Mouse (Mus musculus): ENCODE measurements around the gene Psd.

The Psd gene

GRCm38 (mm10) chr19:46305432-46306267, 21.3 kb downstream of the Psd start:
- peak; percentile 75 for DNase-seq (ENCODE audit: low spot score)

GRCm38 (mm10) chr19:46304908-46305333, 22.0 kb downstream of the Psd start:
- peak; percentile 47 for DNase-seq (ENCODE audit: low spot score)

GRCm38 (mm10) chr19:46304216-46304841, 22.6 kb downstream of the Psd start, which contains the start of gene Nfkb2:
TSS of gene Nfkb2 (plus strand) at chr19:46304320.
- peak; percentile 89 for DNase-seq (ENCODE audit: low spot score)

- DNase-seq (ENCODE audit: low spot score), result no peak
These were observed 23.4 kb downstream of the Psd start for GRCm38 (mm10) chr19:46303251-46304215.

GRCm38 (mm10) chr19:46302551-46302950, 24.4 kb downstream of the Psd start:
- no peak for DNase-seq (ENCODE audit: low spot score)

GRCm38 (mm10) chr19:46300294-46301045, 26.5 kb downstream of the Psd start:
- no peak for DNase-seq (ENCODE audit: low spot score)

- DNase-seq (ENCODE audit: low spot score), result no peak
These were observed 30.0 kb downstream of the Psd start for GRCm38 (mm10) chr19:46296938-46297337.

- no peak for DNase-seq (ENCODE audit: low spot score)
These were observed 36.3 kb downstream of the Psd start for GRCm38 (mm10) chr19:46290535-46291105.

- DNase-seq (ENCODE audit: low spot score), result no peak
These were observed 39.4 kb downstream of the Psd start for GRCm38 (mm10) chr19:46287566-46287965.

- no peak for DNase-seq (ENCODE audit: low spot score)
These were observed 40.0 kb downstream of the Psd start for GRCm38 (mm10) chr19:46286926-46287325.

- DNase-seq (ENCODE audit: low spot score), result no peak
These were observed 40.9 kb downstream of the Psd start for GRCm38 (mm10) chr19:46286047-46286446.

GRCm38 (mm10) chr19:46285631-46286030, 41.3 kb downstream of the Psd start:
- DNase-seq (ENCODE audit: low spot score), result no peak

- no peak for DNase-seq (ENCODE audit: low spot score)
These were observed 42.3 kb downstream of the Psd start for GRCm38 (mm10) chr19:46284686-46285085.

GRCm38 (mm10) chr19:46282081-46282849, 44.7 kb downstream of the Psd start:
- no peak for DNase-seq (ENCODE audit: low spot score)

- DNase-seq (ENCODE audit: low spot score), result peak; percentile 20
These were observed 51.6 kb downstream of the Psd start for GRCm38 (mm10) chr19:46275307-46275706.

GRCm38 (mm10) chr19:46264762-46265161, 62.2 kb downstream of the Psd start:
- DNase-seq (ENCODE audit: low spot score), result peak; percentile 35
